Mouse (Mus musculus) stomach, embryonic 15.5 days (tissue): ENCODE measurements at regions not wholly inside any gene's neighbourhood (a gene's known extent, or its start where the extent isn't known, plus 50 kb on each side); places are given as distances from the start of the nearest gene placed in this dataset.

Experiments
- ATAC-seq: fragments of 200-750 bp; cut with Nextera tagmentation; 2 replicates; pipeline ENCODE4 v1.8.0; 2017; ENCODE audit warnings: low read depth, moderate number of reproducible peaks, moderate TSS enrichment; ENCODE audit not compliant: insufficient read depth, low FRiP score
- H3K27ac ChIP-seq: fragments of 300-500 bp; sonication (generic); 2 replicates; pipeline ENCODE4 v1.5.1; 2015; ENCODE audit warnings: mild to moderate bottlenecking, inconsistent platforms
- H3K27me3 ChIP-seq: fragments of 300-500 bp; sonication (generic); replicated peaks from 2 replicates; pipeline ENCODE4 v1.6.1; 2015; ENCODE audit warnings: inconsistent platforms
- H3K36me3 ChIP-seq: fragments of 300-500 bp; sonication (generic); 2 replicates; pipeline ENCODE4 v1.6.1; 2015; ENCODE audit warnings: inconsistent platforms
- H3K4me1 ChIP-seq: fragments of 300-500 bp; sonication (generic); 2 replicates; pipeline ENCODE4 v1.6.1; 2015; ENCODE audit warnings: inconsistent platforms
- H3K4me2 ChIP-seq: fragments of 300-500 bp; sonication (generic); 2 replicates; pipeline ENCODE4 v1.6.1; 2015; ENCODE audit warnings: mild to moderate bottlenecking, inconsistent platforms
- H3K4me3 ChIP-seq: fragments of 300-500 bp; sonication (generic); replicated peaks from 2 replicates; pipeline ENCODE4 v1.5.1; 2015; ENCODE audit warnings: inconsistent platforms
- H3K9ac ChIP-seq: fragments of 300-500 bp; sonication (generic); 2 replicates; pipeline ENCODE4 v1.6.1; 2015; ENCODE audit warnings: inconsistent platforms
- H3K9me3 ChIP-seq: fragments of 300-500 bp; sonication (generic); 2 replicates; pipeline ENCODE4 v1.6.1; 2016; ENCODE audit warnings: inconsistent platforms
- WGBS: fragments of 180-500 bp; shearing (Covaris S2); methylation state at CpG from one replicate; pipeline ENCODE4 v1.1.7; 2015; 5-methylcytosine and 5-hydroxymethylcytosine counted together

- 43% methylated on average over 6 of the region's 6 CpGs for WGBS
Observed at GRCm38 (mm10) chr14:54185265-54185830, 68.6 kb downstream of the Dad1 start.

GRCm38 (mm10) chr14:54183873-54184272 is 70.0 kb downstream of the Dad1 start:
- WGBS: 60% methylated on average over 3 of the region's 3 CpGs

More at GRCm38 (mm10) chr14:54185265-54185830, 68.6 kb downstream of the Dad1 start:
- Histone ChIP-seq H3K9ac (no peak overlapping the region), H3K36me3 (no peaks in the 10 kb centered on the region), H3K27ac (no peak overlapping the region), H3K4me1 (peaks cover 6% of the 10 kb centered on the region; the same call in 1 of the 2 replicates), H3K4me3 (no peak overlapping the region), H3K9me3 (no peaks in the 10 kb centered on the region), H3K4me2 (no peak overlapping the region), H3K27me3 (no peaks in the 10 kb centered on the region)
- ATAC-seq: no peak

GRCm38 (mm10) chr14:54182838-54183237 is 71.1 kb downstream of the Dad1 start:
- no peaks in the 10 kb centered on the region for H3K27me3 ChIP-seq
- ATAC-seq: no peak
- H3K27ac ChIP-seq: no peak overlapping the region
- no peak overlapping the region for H3K4me3 ChIP-seq
- H3K9ac ChIP-seq: no peak overlapping the region
- H3K9me3 ChIP-seq: no peaks in the 10 kb centered on the region
- 65% methylated on average over 10 of the region's 10 CpGs for WGBS
- H3K36me3 ChIP-seq: no peaks in the 10 kb centered on the region
- H3K4me1 ChIP-seq: peaks cover 4% of the 10 kb centered on the region; the same call in 1 of the 2 replicates
- no peak overlapping the region for H3K4me2 ChIP-seq

More at GRCm38 (mm10) chr14:54183873-54184272, 70.0 kb downstream of the Dad1 start:
- no peaks in the 10 kb centered on the region for H3K36me3 ChIP-seq
- no peak overlapping the region for H3K4me3 ChIP-seq
- no peaks in the 10 kb centered on the region for H3K27me3 ChIP-seq
- no peak overlapping the region for H3K9ac ChIP-seq
- no peak overlapping the region for H3K4me2 ChIP-seq
- peaks cover 4% of the 10 kb centered on the region; the same call in 1 of the 2 replicates for H3K4me1 ChIP-seq
- H3K9me3 ChIP-seq: no peaks in the 10 kb centered on the region
- H3K27ac ChIP-seq: no peak overlapping the region
- ATAC-seq: no peak

GRCm38 (mm10) chr14:54181306-54181705 is 72.6 kb downstream of the Dad1 start:
- no peak overlapping the region for H3K9ac ChIP-seq
- H3K4me3 ChIP-seq: no peak overlapping the region
- no peak overlapping the region for H3K4me2 ChIP-seq
- peak overlapping the region; percentile 52; the same call in 1 of the 2 replicates for H3K27ac ChIP-seq
- H3K9me3 ChIP-seq: no peaks in the 10 kb centered on the region
- peaks cover 4% of the 10 kb centered on the region; the same call in 1 of the 2 replicates for H3K4me1 ChIP-seq
- no peaks in the 10 kb centered on the region for H3K27me3 ChIP-seq
- no peaks in the 10 kb centered on the region for H3K36me3 ChIP-seq
- ATAC-seq: no peak
- 44% methylated on average over 3 of the region's 3 CpGs for WGBS

GRCm38 (mm10) chr14:54180754-54181153 is 73.2 kb downstream of the Dad1 start:
- H3K4me2 ChIP-seq: no peak overlapping the region
- H3K27ac ChIP-seq: peak overlapping the region; percentile 52; the same call in 1 of the 2 replicates
- no peak overlapping the region for H3K9ac ChIP-seq
- peaks cover 4% of the 10 kb centered on the region; the same call in 1 of the 2 replicates for H3K4me1 ChIP-seq
- H3K36me3 ChIP-seq: no peaks in the 10 kb centered on the region
- H3K9me3 ChIP-seq: no peaks in the 10 kb centered on the region
- no peak overlapping the region for H3K4me3 ChIP-seq
- ATAC-seq: no peak; the same call in 1 of the 2 replicates
- 62% methylated on average over 3 of the region's 3 CpGs for WGBS
- H3K27me3 ChIP-seq: no peaks in the 10 kb centered on the region

GRCm38 (mm10) chr14:54180271-54180670 is 73.6 kb downstream of the Dad1 start:
- no peak for ATAC-seq
- WGBS: 48% methylated on average over 3 of the region's 3 CpGs

GRCm38 (mm10) chr14:54178856-54179255 is 75.0 kb downstream of the Dad1 start:
- H3K9me3 ChIP-seq: no peaks in the 10 kb centered on the region
- H3K27ac ChIP-seq: no peak overlapping the region
- H3K27me3 ChIP-seq: no peaks in the 10 kb centered on the region
- H3K36me3 ChIP-seq: no peaks in the 10 kb centered on the region
- no peak overlapping the region for H3K9ac ChIP-seq
- 76% methylated on average over 3 of the region's 3 CpGs for WGBS
- peaks cover 4% of the 10 kb centered on the region; the same call in 1 of the 2 replicates for H3K4me1 ChIP-seq
- H3K4me2 ChIP-seq: no peak overlapping the region
- ATAC-seq: no peak
- no peak overlapping the region for H3K4me3 ChIP-seq

More at GRCm38 (mm10) chr14:54180271-54180670, 73.6 kb downstream of the Dad1 start:
- no peaks in the 10 kb centered on the region for H3K27me3 ChIP-seq
- no peak overlapping the region for H3K4me3 ChIP-seq
- no peak overlapping the region for H3K4me2 ChIP-seq
- no peaks in the 10 kb centered on the region for H3K36me3 ChIP-seq
- H3K9me3 ChIP-seq: no peaks in the 10 kb centered on the region
- H3K27ac ChIP-seq: 0 out of 2 replicates have a peak overlapping the region, but pooled peaks have one; percentile 9
- peaks cover 4% of the 10 kb centered on the region; the same call in 1 of the 2 replicates for H3K4me1 ChIP-seq
- no peak overlapping the region for H3K9ac ChIP-seq

GRCm38 (mm10) chr14:54176469-54176868 is 77.4 kb downstream of the Dad1 start:
- Histone ChIP-seq H3K4me2 (no peak overlapping the region), H3K4me1 (peaks cover 4% of the 10 kb centered on the region; the same call in 1 of the 2 replicates), H3K9me3 (no peaks in the 10 kb centered on the region), H3K36me3 (no peaks in the 10 kb centered on the region), H3K9ac (no peak overlapping the region), H3K4me3 (no peak overlapping the region), H3K27me3 (no peaks in the 10 kb centered on the region), H3K27ac (no peak overlapping the region)
- 55% methylated on average over 14 of the region's 14 CpGs for WGBS
- no peak for ATAC-seq

GRCm38 (mm10) chr14:54175476-54175875 is 78.4 kb downstream of the Dad1 start:
- WGBS: 69% methylated on average over 5 of the region's 5 CpGs
- Histone ChIP-seq H3K4me3 (no peak overlapping the region), H3K4me2 (no peak overlapping the region), H3K27ac (no peak overlapping the region), H3K4me1 (no peaks in the 10 kb centered on the region), H3K9ac (no peak overlapping the region), H3K9me3 (no peaks in the 10 kb centered on the region), H3K36me3 (no peaks in the 10 kb centered on the region), H3K27me3 (no peaks in the 10 kb centered on the region)
- no peak for ATAC-seq

GRCm38 (mm10) chr14:54173316-54173715 is 80.6 kb downstream of the Dad1 start:
- Histone ChIP-seq H3K9ac (no peak overlapping the region), H3K36me3 (no peaks in the 10 kb centered on the region), H3K4me2 (no peak overlapping the region), H3K27ac (no peak overlapping the region), H3K4me1 (no peaks in the 10 kb centered on the region), H3K4me3 (no peak overlapping the region), H3K27me3 (no peaks in the 10 kb centered on the region), H3K9me3 (no peaks in the 10 kb centered on the region)
- WGBS: 81% methylated on average over 5 of the region's 5 CpGs
- no peak for ATAC-seq

GRCm38 (mm10) chr14:54169254-54169653 is 84.7 kb downstream of the Dad1 start:
- ATAC-seq: no peak
- Histone ChIP-seq H3K4me1 (no peaks in the 10 kb centered on the region), H3K27me3 (no peaks in the 10 kb centered on the region), H3K4me3 (no peak overlapping the region), H3K9ac (no peak overlapping the region), H3K36me3 (no peaks in the 10 kb centered on the region), H3K9me3 (no peaks in the 10 kb centered on the region), H3K27ac (no peak overlapping the region), H3K4me2 (no peak overlapping the region)
- 86% methylated on average over 7 of the region's 7 CpGs for whole genome bisulfite sequencing

GRCm38 (mm10) chr14:54168414-54168931 is 85.4 kb downstream of the Dad1 start:
- no peaks in the 10 kb centered on the region for H3K9me3 ChIP-seq
- WGBS: 76% methylated on average over 4 of the region's 4 CpGs
- no peak for ATAC-seq

More at GRCm38 (mm10) chr14:54168414-54168931, 85.4 kb downstream of the Dad1 start:
- Histone ChIP-seq H3K4me3 (no peak overlapping the region), H3K36me3 (no peaks in the 10 kb centered on the region), H3K9ac (no peak overlapping the region), H3K27me3 (no peaks in the 10 kb centered on the region), H3K27ac (no peak overlapping the region), H3K4me2 (no peak overlapping the region), H3K4me1 (no peaks in the 10 kb centered on the region)
